Mouse (Mus musculus): ENCODE measurements around the gene Btd. TPM values are rescaled to one million over a fixed set of nuclear protein-coding genes. Genes with fewer than 3 reads are reported as not detected.

The Btd gene
- polyA plus RNA-seq, 2 experiments from 2014 or later, result 19.7 to 29.2 TPM

DNA sequence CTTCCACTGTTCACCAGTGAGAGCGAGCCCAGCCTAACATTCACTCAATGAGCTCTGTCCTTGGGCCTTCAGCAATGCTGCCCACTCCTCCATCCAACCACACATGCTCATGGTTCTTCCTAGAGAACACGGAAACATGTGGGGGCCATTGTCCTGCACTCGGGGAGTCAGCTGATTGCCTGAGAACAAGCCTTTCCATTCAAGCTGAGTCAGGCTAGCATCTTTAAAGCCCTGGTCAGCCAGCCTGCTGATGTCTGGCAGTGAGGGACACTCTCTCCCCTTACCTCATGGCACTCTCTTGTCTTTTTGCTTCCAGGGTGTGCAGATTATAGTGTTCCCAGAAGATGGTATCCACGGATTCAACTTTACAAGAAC lies 24.7 kb downstream of the Btd start:
- no peak for ATAC-seq

DNA sequence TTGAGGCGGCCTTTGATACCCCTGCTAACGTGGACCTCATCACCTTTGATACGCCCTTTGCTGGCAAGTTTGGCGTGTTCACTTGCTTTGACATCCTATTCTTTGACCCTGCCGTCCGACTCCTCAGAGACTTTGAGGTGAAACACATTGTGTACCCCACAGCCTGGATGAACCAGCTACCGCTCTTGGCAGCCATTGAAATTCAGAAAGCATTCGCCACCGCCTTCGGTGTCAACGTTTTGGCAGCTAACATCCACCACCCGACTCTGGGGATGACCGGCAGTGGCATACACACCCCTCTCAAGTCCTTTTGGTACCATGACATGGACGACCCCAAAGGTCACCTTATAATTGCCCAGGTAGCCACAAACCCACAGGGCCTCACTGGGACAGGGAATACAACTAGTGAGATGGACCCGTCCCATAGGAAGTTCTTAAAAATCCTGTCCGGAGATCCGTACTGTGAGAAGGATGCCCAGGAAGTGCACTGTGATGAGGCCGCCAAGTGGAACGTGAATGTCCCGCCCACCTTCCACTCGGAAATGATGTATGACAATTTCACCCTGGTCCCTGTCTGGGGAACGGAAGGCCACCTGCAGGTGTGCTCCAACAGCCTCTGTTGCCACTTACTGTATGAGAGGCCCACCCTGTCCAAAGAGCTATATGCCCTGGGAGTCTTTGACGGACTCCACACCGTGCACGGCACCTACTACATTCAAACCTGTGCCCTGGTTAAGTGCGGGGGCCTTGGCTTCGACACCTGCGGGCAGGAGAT lies 26.3 kb downstream of the Btd start:
- no peak for ATAC-seq

DNA sequence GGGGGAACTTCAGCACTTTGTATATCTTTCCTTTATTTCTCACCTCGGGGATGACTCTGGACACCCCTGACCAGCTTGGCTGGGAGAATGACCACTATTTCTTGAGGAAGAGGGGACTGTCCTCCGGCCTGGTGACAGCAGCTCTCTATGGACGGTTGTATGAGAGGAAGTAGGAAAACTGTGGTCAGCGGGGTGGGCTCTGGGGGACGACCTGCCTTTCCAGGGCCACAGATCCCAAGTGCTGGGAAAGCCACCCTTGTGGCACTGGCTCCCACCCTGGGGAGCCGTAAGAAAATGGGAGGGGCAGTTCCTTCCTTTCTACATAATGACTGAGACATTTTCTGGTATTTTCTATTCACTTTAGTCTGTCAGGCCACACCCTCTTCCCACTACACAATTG lies 26.9 kb downstream of the Btd start:
- ATAC-seq, result no peak

DNA sequence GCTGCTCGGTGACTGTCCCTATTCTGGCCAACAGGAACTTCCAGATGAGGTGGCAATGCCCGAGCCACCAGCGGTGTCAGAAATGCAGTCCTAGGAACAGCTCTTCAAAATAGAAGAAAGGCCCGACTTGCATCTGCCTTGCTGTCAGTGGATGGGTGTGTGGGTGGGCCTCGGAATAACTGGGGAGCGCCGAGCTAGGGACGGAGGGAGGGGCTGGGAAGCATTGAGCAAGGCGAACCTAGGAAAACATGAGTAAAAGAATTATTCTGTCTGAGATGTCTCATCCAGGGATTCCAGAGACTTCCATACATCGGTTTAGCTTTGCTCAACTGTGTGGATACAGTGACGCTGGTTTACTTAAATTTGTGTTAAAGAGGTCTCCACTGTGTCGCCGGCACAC lies 27.5 kb downstream of the Btd start:
- no peak for ATAC-seq

DNA sequence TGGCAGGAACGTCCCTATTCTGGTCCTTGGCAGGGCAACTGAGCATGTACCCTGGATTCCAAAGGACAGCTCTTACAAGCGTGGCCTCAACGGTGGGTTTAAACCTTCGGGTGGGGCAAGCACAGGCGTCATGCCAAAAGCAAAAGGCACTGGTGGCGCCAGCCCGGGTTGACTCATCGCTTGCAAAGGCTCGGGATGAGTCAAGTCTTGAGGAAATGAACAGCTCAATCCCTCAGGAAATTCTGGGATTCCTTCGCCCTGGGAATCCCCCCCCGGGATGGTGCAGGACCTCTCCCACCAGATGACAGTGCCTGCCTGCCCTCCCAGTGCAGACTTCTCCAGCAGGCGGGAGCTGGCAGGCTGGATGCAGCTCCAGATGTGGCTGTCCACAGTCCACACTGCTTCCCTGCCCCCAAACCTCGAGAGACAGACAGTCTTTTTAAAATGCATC lies 28.4 kb downstream of the Btd start:
- ATAC-seq, result no peak

DNA sequence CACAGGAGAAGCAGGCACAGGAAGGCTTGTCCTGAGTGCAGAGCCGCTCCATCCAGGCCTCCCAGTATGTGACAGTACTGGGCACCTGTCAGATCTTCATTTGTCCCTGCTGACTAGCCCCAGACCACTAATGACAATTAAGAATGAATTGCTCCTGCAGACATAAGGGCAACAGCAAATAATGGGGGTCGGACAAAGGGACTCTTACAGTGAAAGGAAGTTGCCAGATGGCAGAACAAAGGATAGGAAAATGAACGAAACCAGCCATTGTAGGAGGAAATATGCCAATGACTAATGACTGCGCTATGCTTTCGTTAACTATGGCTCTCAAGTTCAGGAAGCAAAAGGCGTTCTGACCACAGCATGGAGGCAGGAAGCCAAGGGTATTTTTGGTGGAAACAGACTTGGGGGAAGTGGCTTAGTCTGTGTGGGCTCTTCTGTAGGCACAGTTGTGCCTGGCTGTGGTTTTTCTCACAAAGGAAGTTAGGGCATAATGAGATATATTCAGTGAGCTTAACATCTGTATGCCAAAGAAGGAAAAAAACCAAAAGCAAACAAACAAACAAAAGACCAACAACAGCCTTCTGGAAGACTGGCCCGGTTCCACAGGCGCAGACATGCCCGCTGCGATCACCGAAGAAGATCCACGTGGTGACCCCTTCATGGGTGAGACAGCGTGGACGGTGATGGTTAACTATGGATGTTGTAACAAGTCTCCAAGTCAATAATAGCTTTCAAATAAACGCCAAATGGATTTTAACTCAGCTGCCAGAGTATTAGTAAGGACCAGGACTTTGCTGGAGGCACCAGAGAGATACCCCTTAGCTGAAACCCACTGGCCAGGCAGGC lies 29.0 kb downstream of the Btd start:
- ATAC-seq, result peak; percentile 91

DNA sequence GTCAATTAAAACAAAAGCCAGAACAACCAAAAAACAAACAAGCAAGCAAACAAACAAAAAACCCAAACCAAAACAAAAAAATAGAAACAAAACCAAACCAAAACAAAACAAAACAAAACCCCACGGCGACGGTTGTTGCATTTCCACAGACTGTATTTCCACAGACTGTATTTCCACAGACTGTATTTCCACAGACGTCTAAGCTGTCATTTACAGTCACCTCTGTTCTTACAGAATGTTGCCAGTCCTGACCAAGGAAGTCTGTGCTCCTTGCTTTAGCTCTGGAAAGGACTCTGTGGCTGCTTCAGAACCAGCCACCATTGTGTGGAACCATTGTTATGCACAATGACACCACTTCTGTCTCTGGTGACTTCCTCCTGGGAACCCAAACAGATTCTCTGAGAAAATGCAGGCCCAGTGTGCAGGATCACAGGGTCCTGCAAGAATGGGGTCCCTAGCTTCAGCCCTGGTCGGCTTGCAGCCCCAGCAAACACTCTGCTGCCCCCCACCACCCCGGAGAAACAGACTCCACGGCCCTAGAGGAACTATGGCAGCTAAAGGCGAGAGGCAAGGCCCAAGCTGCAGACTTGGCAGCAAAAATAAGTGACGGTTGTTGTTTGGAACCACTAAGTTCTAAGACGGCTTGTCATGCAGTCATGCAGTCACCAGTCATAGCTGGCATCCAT lies 30.9 kb downstream of the Btd start:
- no peak for ATAC-seq

DNA sequence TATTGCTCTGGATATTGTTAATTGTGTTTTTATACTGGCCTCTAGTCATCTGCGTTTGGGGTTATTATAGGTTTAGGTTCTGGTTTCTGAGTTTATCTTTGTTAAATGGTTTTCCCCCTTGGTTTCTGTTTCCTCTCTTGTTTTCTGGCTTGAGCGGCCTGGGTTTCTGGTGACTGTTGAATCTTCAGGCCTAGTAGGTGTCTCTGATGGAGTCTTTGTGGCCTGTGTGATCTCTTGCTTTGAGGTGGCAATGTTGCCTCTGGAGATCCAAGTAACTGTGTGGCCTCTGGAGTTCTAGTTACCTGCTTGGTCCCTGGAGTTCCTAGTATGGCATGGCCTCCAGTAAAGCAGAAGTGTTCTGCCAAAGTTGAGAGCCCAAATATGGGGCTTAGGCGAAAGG lies 39.8 kb downstream of the Btd start:
- no peak for ATAC-seq

DNA sequence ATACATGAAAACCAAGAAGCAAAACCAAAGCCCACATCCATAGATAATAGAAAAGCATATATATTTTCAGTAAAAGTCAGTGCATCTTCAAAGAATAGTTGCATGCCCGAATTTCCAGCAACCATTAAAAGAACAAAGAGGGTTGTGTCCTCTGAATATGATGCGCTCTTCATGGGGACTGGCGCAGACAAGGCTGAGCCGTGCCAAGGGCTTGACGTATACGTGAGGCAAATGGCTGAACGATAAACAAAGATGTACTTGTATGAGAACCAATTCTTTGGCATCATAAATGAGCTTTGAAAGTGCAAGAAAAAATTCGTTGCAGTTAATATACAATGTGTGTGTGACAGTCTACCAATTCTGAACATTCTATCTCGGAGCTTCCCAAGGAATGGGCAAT lies 40.5 kb downstream of the Btd start:
- ATAC-seq, result no peak

DNA sequence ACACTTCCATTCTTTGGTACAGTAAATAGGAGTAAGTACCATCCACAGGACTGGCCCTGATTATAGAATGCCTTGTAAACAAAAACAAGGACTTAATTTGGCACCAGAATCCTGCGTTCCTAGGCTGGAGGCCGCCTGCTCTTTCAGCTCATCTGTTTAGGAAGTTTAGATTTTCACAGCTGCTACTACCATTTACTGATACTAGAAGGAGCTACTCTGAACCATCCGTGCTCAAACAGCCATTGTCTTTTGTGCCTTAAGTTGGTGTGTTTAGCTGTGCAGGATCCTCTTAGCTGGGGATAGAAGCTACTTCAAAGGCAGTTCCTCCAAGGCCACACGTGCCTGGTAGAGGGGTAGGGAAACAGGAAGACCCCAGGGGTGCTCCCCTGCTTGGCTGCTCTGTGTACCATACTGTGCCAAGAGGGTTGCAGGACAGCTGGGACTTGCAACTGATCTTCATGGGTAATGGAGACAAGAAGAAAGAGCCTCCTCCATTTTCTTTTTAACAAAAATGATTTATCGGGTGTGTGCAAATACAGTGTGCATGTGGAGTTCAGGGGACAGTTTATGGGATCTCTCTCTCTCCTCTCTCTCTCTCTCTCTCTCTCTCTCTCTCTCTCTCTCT lies 41.2 kb downstream of the Btd start:
- ATAC-seq, result no peak

DNA sequence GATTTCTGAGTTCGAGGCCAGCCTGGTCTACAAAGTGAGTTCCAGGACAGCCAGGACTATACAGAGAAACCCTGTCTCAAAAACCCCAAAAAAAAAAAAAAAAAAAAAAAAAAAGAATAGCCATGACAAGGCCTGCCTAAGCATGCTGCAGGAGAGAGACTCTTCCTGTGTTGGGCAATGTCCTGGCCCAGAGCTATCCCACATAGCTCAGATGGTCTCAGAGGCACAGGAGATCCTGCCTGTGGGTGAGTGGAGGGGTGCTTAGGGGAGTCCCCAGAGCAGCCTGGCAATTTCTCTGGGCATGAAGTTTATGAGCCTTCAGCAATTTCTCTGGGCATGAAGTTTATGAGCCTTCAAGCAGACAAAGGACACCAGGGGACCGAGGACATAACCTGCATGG lies 42.8 kb downstream of the Btd start:
- ATAC-seq, result no peak

DNA sequence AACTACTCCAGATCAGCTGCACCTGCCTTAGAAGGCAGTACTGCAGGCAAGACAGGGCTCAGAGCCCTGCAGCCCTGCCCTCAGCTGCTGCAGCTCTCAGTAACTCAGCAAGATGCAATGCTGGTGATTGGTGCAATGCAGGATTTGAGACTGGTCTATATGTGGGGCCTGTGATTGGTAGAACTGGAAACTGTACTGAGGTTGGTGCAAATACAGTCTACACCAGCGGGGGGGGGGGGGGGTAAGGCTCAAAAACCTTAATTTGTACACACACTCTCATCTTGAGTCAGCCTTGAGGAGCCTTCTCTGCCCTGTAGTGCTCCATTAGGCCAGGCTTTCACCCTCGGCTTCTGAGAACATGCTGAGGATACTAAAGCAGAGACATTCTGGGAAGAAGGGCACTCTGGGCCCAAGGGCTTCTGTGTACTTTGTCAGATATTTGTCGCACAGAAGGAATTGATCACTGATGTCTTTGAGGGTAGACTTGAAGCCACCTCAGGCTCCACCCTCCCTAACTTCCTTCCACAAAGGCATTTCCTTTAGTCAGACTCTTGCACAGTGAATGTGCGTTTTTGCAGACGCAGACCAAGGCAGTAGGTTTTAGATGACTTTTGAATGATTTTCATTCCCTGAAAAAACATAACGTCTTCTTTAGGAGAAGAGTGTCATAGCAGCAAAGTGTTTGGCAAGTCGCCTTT lies 43.7 kb downstream of the Btd start:
- ATAC-seq, result peak; percentile 74

DNA sequence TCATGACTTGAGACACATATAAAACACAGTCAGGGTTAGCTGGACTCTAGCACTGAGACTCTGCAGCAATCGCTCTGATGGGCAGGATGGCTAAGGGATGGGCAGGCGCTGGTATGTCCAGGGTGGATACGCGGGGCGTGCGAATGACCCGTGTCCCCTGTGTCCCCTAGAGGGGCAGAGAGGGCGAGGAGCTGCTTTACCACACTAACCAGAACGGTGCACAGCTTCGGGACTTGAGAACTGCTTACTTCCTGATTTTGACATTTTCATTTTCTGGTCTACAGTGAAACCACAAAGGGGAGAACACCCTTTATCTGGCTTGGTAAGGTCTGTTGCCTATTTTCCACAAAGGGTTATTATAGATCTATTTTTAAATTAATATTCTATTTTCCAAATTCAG lies 44.9 kb downstream of the Btd start:
- peak; percentile 51 for ATAC-seq

DNA sequence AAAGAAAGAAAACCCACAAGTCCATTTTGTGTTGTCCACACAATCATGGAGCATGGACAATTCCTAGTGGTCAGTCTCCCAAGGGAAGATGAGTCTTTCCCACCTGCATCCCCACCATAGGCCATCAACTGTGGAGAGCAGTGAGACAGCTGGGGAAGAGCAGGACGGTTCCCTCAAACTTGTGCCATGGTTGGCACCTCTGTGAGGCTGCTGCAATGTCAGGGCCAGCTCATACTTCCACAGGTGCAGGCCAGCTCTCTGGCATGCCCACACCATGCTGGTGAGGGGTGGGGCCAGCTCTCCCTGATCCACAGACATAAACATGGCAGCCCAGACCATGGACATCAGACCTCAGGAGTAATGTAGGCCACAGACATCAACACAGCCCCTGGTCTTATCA lies 45.4 kb downstream of the Btd start:
- ATAC-seq, result no peak

DNA sequence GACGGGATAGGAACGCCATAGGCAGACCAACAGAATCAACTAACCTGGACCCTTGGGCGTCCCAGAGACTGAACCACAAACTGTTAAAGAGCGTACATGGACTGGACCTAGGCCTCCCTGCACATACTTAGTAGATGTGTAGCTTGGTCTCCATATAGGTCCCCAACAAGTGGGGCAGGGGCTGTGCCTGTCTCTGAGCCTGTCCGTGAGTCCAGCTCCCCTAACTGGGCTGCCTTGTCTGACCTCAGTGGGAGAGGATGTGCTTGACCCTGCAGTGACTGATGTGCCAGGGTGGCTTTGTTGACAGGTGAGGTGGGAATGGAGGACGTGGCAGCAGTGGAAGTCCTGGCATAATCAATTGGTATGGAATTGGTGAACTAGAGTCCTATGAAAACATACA lies 51.7 kb downstream of the Btd start:
- no peak for ATAC-seq

DNA sequence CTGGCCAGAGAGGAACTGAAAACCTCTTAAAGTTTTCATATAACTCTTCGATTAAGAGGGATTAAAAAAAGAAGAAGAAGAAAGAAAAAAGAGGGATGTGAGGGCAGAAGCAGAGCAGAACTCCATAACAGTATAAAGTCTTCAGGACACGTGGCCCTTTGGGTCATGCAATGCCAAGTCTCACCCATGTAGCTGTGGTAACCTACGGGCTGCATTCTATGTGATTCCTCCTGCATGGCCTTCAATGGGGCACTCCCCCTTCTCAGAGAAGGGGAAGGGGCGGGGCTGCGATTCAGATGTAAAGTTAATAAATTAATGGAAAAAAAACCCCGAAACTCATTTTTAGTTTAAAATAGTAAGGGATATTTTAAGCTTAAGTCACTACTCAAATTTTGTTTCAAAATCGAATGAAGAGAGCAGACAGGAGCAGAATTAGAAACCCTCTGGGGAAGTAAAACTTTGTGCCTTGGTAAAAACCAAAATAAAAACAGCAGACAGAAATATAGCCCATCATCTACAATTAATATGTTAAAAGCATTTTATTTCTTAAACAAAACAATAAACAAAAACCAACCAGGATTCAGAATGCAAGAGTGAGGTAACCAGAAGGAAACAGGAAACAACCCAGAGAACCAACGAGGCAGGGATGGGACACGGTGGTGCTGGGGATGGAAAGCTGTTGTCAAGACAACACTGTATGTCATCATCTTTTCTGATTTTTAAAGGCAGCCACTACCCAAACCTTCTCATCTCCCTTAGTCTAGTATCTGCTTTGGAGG lies 55.6 kb downstream of the Btd start:
- ATAC-seq, result peak; percentile 40

DNA sequence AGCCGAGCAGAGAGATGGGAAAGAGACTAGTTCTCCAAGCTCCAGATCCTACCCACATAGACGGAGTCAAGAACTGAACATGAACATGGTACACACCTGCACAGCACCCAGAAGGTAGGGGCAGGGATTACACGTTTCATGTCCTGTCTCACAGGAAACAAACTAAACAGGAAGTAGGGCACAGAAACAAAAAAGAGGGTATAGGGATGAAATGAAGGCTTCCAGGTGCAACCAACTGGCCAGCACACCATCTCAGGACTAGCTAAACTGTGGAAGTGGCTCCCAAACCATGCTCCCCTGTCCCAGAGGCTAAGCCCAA lies 56.1 kb downstream of the Btd start:
- ATAC-seq, result peak; percentile 40

DNA sequence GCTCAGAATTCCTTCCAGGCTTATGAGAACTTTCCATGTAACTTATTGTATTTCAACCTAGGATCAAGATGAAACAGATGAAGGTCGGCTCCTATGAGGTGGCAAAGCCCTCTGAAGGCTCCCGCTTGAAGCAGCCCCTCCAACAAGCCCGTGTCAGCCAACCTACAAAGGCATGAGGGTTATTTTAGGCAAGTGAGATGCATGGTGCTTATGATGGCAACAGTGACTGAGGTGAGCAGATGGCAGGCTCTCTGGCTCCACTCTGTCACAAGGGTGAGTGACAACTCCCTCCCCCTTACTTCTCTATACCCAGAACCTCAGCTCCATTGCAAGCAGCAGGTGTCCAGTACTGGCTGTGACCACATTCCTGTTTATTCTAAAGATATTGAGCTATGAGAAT lies 56.5 kb downstream of the Btd start:
- no peak for ATAC-seq

DNA sequence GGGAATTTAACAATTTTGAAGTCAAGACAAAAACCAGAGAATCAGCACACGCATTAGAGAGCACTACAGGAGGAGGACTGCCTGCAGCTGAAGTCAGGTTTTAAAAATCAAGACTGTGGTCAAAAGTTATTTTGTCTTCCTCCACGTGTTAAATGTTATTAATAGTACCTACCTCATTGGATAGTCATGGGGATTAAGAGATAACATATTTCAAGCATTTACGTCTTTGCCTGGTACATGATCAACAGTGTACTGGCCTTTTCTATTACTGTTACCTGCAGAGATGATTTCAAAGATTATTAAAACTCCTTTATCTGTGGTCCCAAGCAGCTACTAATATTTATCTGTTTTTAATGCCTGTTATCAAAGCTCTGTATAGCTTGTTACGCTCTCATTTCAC lies 56.9 kb downstream of the Btd start:
- ATAC-seq, result no peak

DNA sequence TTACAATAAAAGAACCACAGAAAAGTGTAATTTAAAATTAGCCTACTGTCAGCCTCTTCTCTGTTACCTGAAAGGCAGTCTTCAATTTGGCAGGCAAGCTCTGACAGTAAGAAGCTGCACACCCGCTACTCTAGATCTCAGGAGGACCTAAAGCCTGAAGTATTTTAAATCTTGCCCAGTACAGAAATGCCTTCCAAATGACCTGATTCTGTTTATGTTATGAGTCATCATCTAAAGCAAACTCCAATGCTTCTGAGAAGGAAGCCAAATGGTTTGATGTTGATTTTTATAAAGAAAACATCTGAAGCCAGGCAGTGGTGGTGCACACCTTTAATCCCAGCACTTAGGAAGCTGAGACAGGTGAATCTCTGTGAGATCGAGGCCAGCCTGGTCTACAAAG lies 59.5 kb downstream of the Btd start:
- ATAC-seq, result no peak

DNA sequence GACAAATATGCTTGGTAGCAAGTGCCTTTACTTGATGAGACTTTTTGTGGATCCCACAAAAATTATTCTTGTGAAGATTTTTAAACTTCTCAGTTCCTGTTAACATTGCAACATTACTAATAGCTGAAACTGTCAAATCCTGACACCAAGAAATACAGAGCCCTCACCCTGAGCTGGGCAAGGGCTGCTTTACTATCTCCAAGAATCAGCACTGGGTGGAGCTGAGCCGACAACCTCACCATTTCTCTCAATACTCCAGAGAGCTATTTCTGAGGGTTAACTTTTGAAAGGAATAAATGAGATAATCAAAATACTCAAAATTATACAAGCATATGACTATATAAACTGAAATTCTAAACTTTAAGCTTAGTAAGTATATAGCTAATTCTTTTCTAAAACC lies 68.5 kb downstream of the Btd start:
- no peak for ATAC-seq

DNA sequence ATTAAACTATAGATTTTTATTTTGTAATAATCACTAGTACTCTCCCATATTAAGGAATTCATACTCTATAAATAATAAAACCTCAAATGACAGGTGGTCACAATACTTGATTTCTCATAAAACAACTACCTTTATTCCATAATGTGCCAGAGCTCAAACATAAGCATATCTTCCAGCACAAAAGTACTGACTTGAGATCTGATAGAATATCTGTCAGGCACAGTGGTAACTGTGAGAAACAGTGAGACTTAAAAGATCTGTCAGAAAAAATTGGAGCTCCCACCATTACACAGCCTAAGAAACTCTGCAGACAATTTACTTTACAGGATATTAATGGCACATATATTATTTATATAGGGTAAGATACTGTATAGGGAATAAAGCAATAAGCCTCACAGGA lies 74.8 kb downstream of the Btd start:
- no peak for ATAC-seq

All from activated CD4-positive, CD25-positive, alpha-beta regulatory T cell, adult 4 months (primary cell).